Mouse (Mus musculus): ENCODE measurements at regions not wholly inside any gene's neighbourhood (a gene's known extent, or its start where the extent isn't known, plus 50 kb on each side); places are given as distances from the start of the nearest gene placed in this dataset.

DNA sequence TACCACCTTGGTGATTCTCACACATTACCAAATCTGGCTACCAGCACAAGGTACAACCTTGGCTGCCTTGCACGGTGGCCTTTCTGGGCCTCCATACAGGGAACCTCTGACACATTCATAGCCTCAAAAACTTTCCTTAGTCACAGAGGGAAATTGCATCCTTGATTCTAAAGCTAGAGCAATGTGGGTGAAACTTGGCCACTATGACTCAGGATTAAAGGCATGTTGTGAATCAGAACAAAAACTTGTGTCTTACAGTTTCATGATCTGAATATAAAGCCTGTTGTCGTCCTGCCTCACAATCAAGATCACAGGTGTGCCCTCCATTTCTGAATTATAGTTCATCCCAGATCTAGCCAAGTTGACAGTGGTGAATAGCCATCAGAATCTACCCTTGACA is 80.8 kb upstream of the Fshr start:
- no peaks in the 10 kb centered on the region for H3K9me3 ChIP-seq
- H3K27ac ChIP-seq (replicated peaks), result no peak overlapping the region
- no peak overlapping the region for H3K4me2 ChIP-seq
- ATAC-seq (ENCODE audit: low FRiP score, low read depth), result no peak
- H3K4me1 ChIP-seq (replicated peaks), result no peaks in the 10 kb centered on the region
- H3K4me3 ChIP-seq, result no peak overlapping the region
- no peak overlapping the region for H3K9ac ChIP-seq
- 87% methylated on average over 2 of the region's 2 CpGs for WGBS
- H3K36me3 ChIP-seq, result no peaks in the 10 kb centered on the region
- no peaks in the 10 kb centered on the region for H3K27me3 ChIP-seq

DNA sequence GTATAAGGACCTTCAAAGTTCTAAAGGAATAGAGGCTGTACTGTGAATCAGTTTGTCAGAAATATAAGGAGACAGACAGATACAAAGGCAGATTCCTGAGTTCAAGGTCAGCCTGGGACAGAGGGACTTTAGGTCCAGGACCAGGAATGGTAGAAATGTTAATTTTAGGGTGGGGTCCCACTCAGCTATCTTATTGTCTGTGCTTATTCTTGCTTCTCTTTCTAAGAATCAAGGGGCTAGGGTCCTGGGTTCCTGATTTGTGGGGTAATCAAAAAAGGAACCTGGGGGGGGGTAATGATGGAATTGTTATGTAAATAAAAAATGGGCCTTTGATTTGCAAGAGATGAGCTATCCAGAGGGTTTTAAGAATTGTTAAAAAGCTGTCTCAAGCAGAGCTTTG is 71.7 kb upstream of the Fshr start:
- no peak overlapping the region for H3K9ac ChIP-seq
- no peak overlapping the region for H3K27ac ChIP-seq (replicated peaks)
- ATAC-seq (ENCODE audit: low FRiP score, low read depth), result no peak

DNA sequence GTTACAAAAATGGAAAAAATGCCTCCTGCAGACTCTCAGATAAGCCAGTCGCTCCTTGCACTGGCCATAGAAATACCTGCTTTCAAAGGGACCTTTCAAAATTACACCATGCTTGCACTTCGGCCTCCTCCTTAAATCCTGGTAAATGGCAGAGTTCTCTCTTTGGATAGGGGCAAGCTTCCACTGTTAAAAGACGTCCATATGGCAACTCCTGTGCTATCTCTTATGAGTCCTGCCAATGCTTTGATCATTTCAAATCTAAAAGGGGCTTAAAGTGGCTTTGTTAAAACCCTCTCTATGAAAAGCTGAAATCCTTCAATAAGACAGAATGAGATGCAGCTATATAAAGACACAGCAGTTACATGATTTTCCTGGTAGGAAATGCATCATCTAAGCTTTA is 55.2 kb upstream of the Fshr start:
- ATAC-seq (ENCODE audit: low FRiP score, low read depth), result no peak
- Histone ChIP-seq H3K9ac (no peak overlapping the region), H3K4me3 (no peak overlapping the region), H3K27me3 (no peaks in the 10 kb centered on the region), H3K27ac (replicated peaks) (no peak overlapping the region), H3K36me3 (no peaks in the 10 kb centered on the region), H3K9me3 (no peaks in the 10 kb centered on the region), H3K4me2 (no peak overlapping the region), H3K4me1 (replicated peaks) (no peaks in the 10 kb centered on the region)
- WGBS, result 76% methylated on average over 3 of the region's 3 CpGs

More for the DNA sequence above, 71.7 kb upstream of the Fshr start:
- Histone ChIP-seq H3K36me3 (no peaks in the 10 kb centered on the region), H3K4me1 (replicated peaks) (no peaks in the 10 kb centered on the region), H3K9me3 (no peaks in the 10 kb centered on the region), H3K27me3 (no peaks in the 10 kb centered on the region), H3K4me3 (no peak overlapping the region), H3K4me2 (no peak overlapping the region)

GRCm38 (mm10) chr17:89250811-89251210 is 50.3 kb upstream of the Fshr start:
- no peak overlapping the region for H3K27ac ChIP-seq (replicated peaks)
- 79% methylated on average over 5 of the region's 5 CpGs for WGBS
- 0 out of 2 replicates have a peak, but pooled peaks cover 2% of the 10 kb centered on the region for H3K9me3 ChIP-seq
- no peak overlapping the region for H3K4me2 ChIP-seq
- no peaks in the 10 kb centered on the region for H3K4me1 ChIP-seq (replicated peaks)
- no peak overlapping the region for H3K9ac ChIP-seq
- no peaks in the 10 kb centered on the region for H3K36me3 ChIP-seq
- no peak for ATAC-seq (ENCODE audit: low FRiP score, low read depth)
- H3K27me3 ChIP-seq, result no peaks in the 10 kb centered on the region
- no peak overlapping the region for H3K4me3 ChIP-seq

Measured in hindbrain, embryonic 15.5 days (tissue).